Mouse (Mus musculus) testis, postnatal 14 days (tissue): Measurements from ENCODE around the gene Gnai3.

ENCODE experiments used
- DNase-seq: peaks from one replicate; pipeline ENCODE4 v3.0.0; 2021; ENCODE audit warnings: low spot score

The Gnai3 gene

GRCm38 (mm10) chr3:108083161-108083560, 62.8 kb downstream of the Gnai3 start:
- no peak for DNase-seq

- DNase-seq = no peak
Measured at GRCm38 (mm10) chr3:108082251-108082875, 63.6 kb downstream of the Gnai3 start.

- no peak for DNase-seq
Measured at GRCm38 (mm10) chr3:108081681-108082080, 64.3 kb downstream of the Gnai3 start.

GRCm38 (mm10) chr3:108076836-108077235, 69.1 kb downstream of the Gnai3 start:
- DNase-seq = no peak

GRCm38 (mm10) chr3:108072983-108073569, 72.9 kb downstream of the Gnai3 start:
- DNase-seq = no peak

GRCm38 (mm10) chr3:108070295-108071293, 75.4 kb downstream of the Gnai3 start:
- no peak for DNase-seq

- no peak for DNase-seq
Measured at GRCm38 (mm10) chr3:108069231-108069870, 76.6 kb downstream of the Gnai3 start.

GRCm38 (mm10) chr3:108068826-108069225, 77.1 kb downstream of the Gnai3 start:
- DNase-seq = no peak

- no peak for DNase-seq
Measured at GRCm38 (mm10) chr3:108067370-108067934, 78.5 kb downstream of the Gnai3 start.

- DNase-seq = no peak
Measured at GRCm38 (mm10) chr3:108065551-108065950, 80.4 kb downstream of the Gnai3 start.

GRCm38 (mm10) chr3:108064672-108065071, 81.3 kb downstream of the Gnai3 start:
- no peak for DNase-seq

GRCm38 (mm10) chr3:108062648-108063047, 83.3 kb downstream of the Gnai3 start:
- DNase-seq = no peak

- no peak for DNase-seq
Measured at GRCm38 (mm10) chr3:108061420-108061819, 84.5 kb downstream of the Gnai3 start.
